Mouse (Mus musculus) liver, adult 10 weeks (tissue): ENCODE results near the gene Bub1b. TPM values are rescaled to one million over a fixed set of nuclear protein-coding genes. Genes with fewer than 3 reads are reported as not detected.

ENCODE experiments used
- polyA plus RNA-seq: library from polyadenylated mRNA; stranded (reverse); fragments of 350-450 nt; fragmentation: Illumina TruSeq; extraction: RNeasy Lipid Tissue Mini Kit (QIAGEN cat#74804); gene quantifications from one replicate; pipeline ENCODE4 v1.2.3, GENCODE M21; 2014; ENCODE audit warnings: low read depth, low replicate concordance

The Bub1b gene
- polyA plus RNA-seq: not detected

GRCm38 (mm10) chr2:118597673-118598568 is at the start of gene Bub1b:
TSS of gene Bub1b (plus strand) at chr2:118598211.

GRCm38 (mm10) chr2:118549507-118550473 is 48.2 kb upstream of the Bub1b start, which contains the start of gene Bmf:
TSS of gene Bmf (minus strand) at chr2:118549687.

GRCm38 (mm10) chr2:118662902-118663803 is 65.1 kb downstream of the Bub1b start, which contains the start of gene Pak6:
TSS of gene Pak6 (plus strand) at chr2:118663303.

Other genes with a start within 250 kb of the Bub1b start
- gene Gpr176, start 224.8 kb upstream of the Bub1b start, polyA plus RNA-seq: not detected
- gene Eif2ak4, start 209.6 kb upstream of the Bub1b start, polyA plus RNA-seq: 5.1 TPM
- 58.7 TPM for gene Srp14, start 118.5 kb upstream of the Bub1b start, polyA plus RNA-seq
- gene Bmf, start 48.5 kb upstream of the Bub1b start, polyA plus RNA-seq: 2.2 TPM
- not detected for gene Pak6, start 65.1 kb downstream of the Bub1b start, polyA plus RNA-seq
- gene Ankrd63, start 105.8 kb downstream of the Bub1b start, polyA plus RNA-seq: not detected
- 0.24 TPM for gene Plcb2, start 130.2 kb downstream of the Bub1b start, polyA plus RNA-seq
- gene Inafm2, start 147.5 kb downstream of the Bub1b start, polyA plus RNA-seq: 7.7 TPM
- gene Ccdc9b, start 164.4 kb downstream of the Bub1b start, polyA plus RNA-seq: 0.50 TPM
- not detected for gene Phgr1, start 174.6 kb downstream of the Bub1b start, polyA plus RNA-seq
- gene Disp2, start 181.5 kb downstream of the Bub1b start, polyA plus RNA-seq: 1.1 TPM
- 0.50 TPM for gene Knstrn, start 215.8 kb downstream of the Bub1b start, polyA plus RNA-seq